Mouse (Mus musculus): ENCODE data around the gene Fnbp1. TPM values are rescaled to one million over a fixed set of nuclear protein-coding genes. Genes with fewer than 3 reads are reported as not detected.

Fnbp1 gene
- total RNA-seq, 4 experiments from 2014 or later, result 4.1 to 10.0 (median 7.6) TPM

- DNase-seq (ENCODE audit: low spot score in 2 of 2), result peak; percentile 53 to 66
Measured at GRCm38 (mm10) chr2:31151892-31152812, 10.3 kb upstream of the Fnbp1 start, which contains the start of gene Gpr107. Gpr107 (plus strand) TSS chr2:31152316.

- DNase-seq (ENCODE audit: low spot score in 2 of 2), result no peak
Measured at GRCm38 (mm10) chr2:31150762-31151161, 9.0 kb upstream of the Fnbp1 start.

- no peak for DNase-seq (ENCODE audit: low spot score in 2 of 2)
Measured at GRCm38 (mm10) chr2:31147054-31147453, 5.2 kb upstream of the Fnbp1 start.

GRCm38 (mm10) chr2:31144901-31145300, 3.1 kb upstream of the Fnbp1 start:
- DNase-seq (ENCODE audit: low spot score in 2 of 2), result no peak

- DNase-seq (ENCODE audit: low spot score in 2 of 2), result no peak
Measured at GRCm38 (mm10) chr2:31143768-31144695, 2.2 kb upstream of the Fnbp1 start.

- no peak for DNase-seq (ENCODE audit: low spot score in 2 of 2)
Measured at GRCm38 (mm10) chr2:31143326-31143725, 1.5 kb upstream of the Fnbp1 start.

GRCm38 (mm10) chr2:31142505-31142904, 697 bp upstream of the Fnbp1 start:
- no peak for DNase-seq (ENCODE audit: low spot score in 2 of 2)

- no peak for DNase-seq (ENCODE audit: low spot score in 2 of 2)
Measured at GRCm38 (mm10) chr2:31141074-31141866, 538 bp downstream of the Fnbp1 start.

GRCm38 (mm10) chr2:31140772-31141073, 1.1 kb downstream of the Fnbp1 start:
- DNase-seq (ENCODE audit: low spot score in 2 of 2), result no peak

- DNase-seq (ENCODE audit: low spot score in 2 of 2), result no peak
Measured at GRCm38 (mm10) chr2:31139991-31140771, 1.6 kb downstream of the Fnbp1 start.

GRCm38 (mm10) chr2:31139174-31139632, 2.6 kb downstream of the Fnbp1 start:
- DNase-seq (ENCODE audit: low spot score in 2 of 2), result no peak

GRCm38 (mm10) chr2:31137018-31137590, 4.7 kb downstream of the Fnbp1 start:
- no peak for DNase-seq (ENCODE audit: low spot score in 2 of 2)

GRCm38 (mm10) chr2:31136338-31136737, 5.5 kb downstream of the Fnbp1 start:
- DNase-seq (ENCODE audit: low spot score in 2 of 2), result no peak

GRCm38 (mm10) chr2:31135512-31135931, 6.3 kb downstream of the Fnbp1 start:
- no peak for DNase-seq (ENCODE audit: low spot score in 2 of 2)

GRCm38 (mm10) chr2:31133981-31134380, 7.8 kb downstream of the Fnbp1 start:
- DNase-seq (ENCODE audit: low spot score in 2 of 2), result no peak

GRCm38 (mm10) chr2:31132682-31133081, 9.1 kb downstream of the Fnbp1 start:
- no peak for DNase-seq (ENCODE audit: low spot score in 2 of 2)

GRCm38 (mm10) chr2:31130815-31131299, 11.0 kb downstream of the Fnbp1 start:
- DNase-seq (ENCODE audit: low spot score in 2 of 2), result no peak

GRCm38 (mm10) chr2:31129742-31130518, 11.9 kb downstream of the Fnbp1 start:
- no peak for DNase-seq (ENCODE audit: low spot score in 2 of 2)

- peak in 1 of 2 experiments; percentile 44 for DNase-seq (ENCODE audit: low spot score in 2 of 2)
Measured at GRCm38 (mm10) chr2:31127899-31128298, 13.9 kb downstream of the Fnbp1 start.
